Mouse (Mus musculus) heart, embryonic 14.5 days (tissue): ENCODE data around the gene Polg2. TPM values are rescaled to one million over a fixed set of nuclear protein-coding genes. Genes with fewer than 3 reads are reported as not detected.
A peak's percentile ranks its signal among the peaks of the same experiment; 100 is the strongest.
"Not testable (repeated sequence)": the region's sequence is repeated elsewhere in the genome, so short reads cannot be mapped to it uniquely, and the experiment has no call there.

Experiments used
- ATAC-seq: fragments of 200-750 bp; cut with Nextera tagmentation; 2 replicates; pipeline ENCODE4 v1.8.0; 2017; ENCODE audit warnings: low read depth, moderate TSS enrichment; ENCODE audit not compliant: insufficient number of reproducible peaks, insufficient read depth, low FRiP score
- H3K27ac ChIP-seq, 2 experiments: fragments of 200-500 bp in 1 of 2; fragments of 300-500 bp in 1 of 2; sonication (generic) in 1 of 2; replicated peaks in 1 of 2; 2 replicates each; pipeline ENCODE4 v1.5.1; 2012 to 2014; ENCODE audit warnings: low read depth in 2 of 2, low read length in 2 of 2, control low read depth in 1 of 2, mild to moderate bottlenecking in 1 of 2, mixed read lengths in 1 of 2; ENCODE audit not compliant: control insufficient read depth in 1 of 2, insufficient read depth in 1 of 2
- H3K27me3 ChIP-seq: fragments of 300-500 bp; sonication (generic); 2 replicates; pipeline ENCODE4 v1.6.1; 2014; ENCODE audit warnings: mild to moderate bottlenecking, low read length, control low read depth; ENCODE audit not compliant: control insufficient read depth, insufficient read depth
- H3K36me3 ChIP-seq: fragments of 300-500 bp; sonication (generic); 2 replicates; pipeline ENCODE4 v1.6.1; 2014; ENCODE audit warnings: mild to moderate bottlenecking, control low read depth, low read length, mixed read lengths; ENCODE audit not compliant: control insufficient read depth, insufficient read depth
- H3K4me1 ChIP-seq, 2 experiments: fragments of 200-500 bp in 1 of 2; fragments of 300-500 bp in 1 of 2; sonication (generic) in 1 of 2; 2 replicates each; pipeline ENCODE4 v1.6.1; 2012 to 2014; ENCODE audit warnings: low read length in 2 of 2, control low read depth in 1 of 2, mixed read lengths in 1 of 2; ENCODE audit not compliant: control insufficient read depth in 2 of 2, insufficient read depth in 2 of 2
- H3K4me2 ChIP-seq: fragments of 300-500 bp; sonication (generic); 2 replicates; pipeline ENCODE4 v1.6.1; 2014; ENCODE audit warnings: mild to moderate bottlenecking, low read length
- H3K4me3 ChIP-seq, 2 experiments: fragments of 200-500 bp in 1 of 2; fragments of 300-500 bp in 1 of 2; sonication (generic) in 1 of 2; 2 replicates each; pipeline ENCODE4 v1.5.1; 2012 to 2014; ENCODE audit warnings: low read length in 2 of 2, mild to moderate bottlenecking in 2 of 2, control low read depth in 1 of 2, low read depth in 1 of 2, moderate library complexity in 1 of 2; ENCODE audit not compliant: control insufficient read depth in 1 of 2, insufficient read depth in 1 of 2
- H3K9ac ChIP-seq: fragments of 300-500 bp; sonication (generic); 2 replicates; pipeline ENCODE4 v1.6.1; 2014; ENCODE audit warnings: mild to moderate bottlenecking, low read length
- H3K9me3 ChIP-seq: fragments of 300-500 bp; sonication (generic); 2 replicates; pipeline ENCODE4 v1.6.1; 2016; ENCODE audit warnings: low read length, control low read depth; ENCODE audit not compliant: control insufficient read depth
- WGBS: fragments of 180-500 bp; shearing (Covaris S2); extraction: QIAGEN DNeasy Blood & Tissue Kit; methylation state at CpG from one replicate; pipeline ENCODE4 v1.1.7; 2014; 5-methylcytosine and 5-hydroxymethylcytosine counted together
- polyA plus RNA-seq: library from polyadenylated mRNA; unstranded; fragments of >200 nt; fragmentation: Nextera tagmentation; extraction: Ambion mirVana; gene quantifications from 2 replicates; pipeline ENCODE4 v1.2.1, GENCODE M21; 2014

Gene Polg2
- polyA plus RNA-seq, 1 experiment from 2014 or later = 10.0 TPM

GRCm38 (mm10) chr11:106736614-106737013, 42.7 kb downstream of the Polg2 start:
- H3K4me3 ChIP-seq = no peak overlapping the region
- 88% methylated on average over 3 of the region's 3 CpGs for WGBS
- H3K36me3 ChIP-seq = no peaks in the 10 kb centered on the region
- no peak overlapping the region for H3K4me2 ChIP-seq
- no peak overlapping the region for H3K9ac ChIP-seq
- H3K27me3 ChIP-seq = no peaks in the 10 kb centered on the region
- peaks cover 3% of the 10 kb centered on the region in 2 experiments; a peak in 1 of 4 replicates for H3K4me1 ChIP-seq
- H3K27ac ChIP-seq = peak overlapping the region; percentile 28 to 62; a peak in 2 of 4 replicates
- H3K9me3 ChIP-seq = no peaks in the 10 kb centered on the region
- no peak for ATAC-seq

GRCm38 (mm10) chr11:106730714-106731113, 48.6 kb downstream of the Polg2 start:
- Histone ChIP-seq H3K27ac (peak overlapping the region; percentile 83 to 91), H3K4me3 (no peak overlapping the region), H3K4me2 (peak overlapping the region; percentile 28), H3K36me3 (no peaks in the 10 kb centered on the region), H3K9me3 (peaks cover 6% of the 10 kb centered on the region; the same call in 1 of the 2 replicates), H3K27me3 (no peaks in the 10 kb centered on the region), H3K9ac (peak overlapping the region; percentile 27; the same call in 1 of the 2 replicates), H3K4me1 (peaks cover 18 to 33% of the 10 kb centered on the region in 2 experiments)
- peak; percentile 77 for ATAC-seq
- WGBS = 3% methylated on average over 4 of the region's 4 CpGs

DNA sequence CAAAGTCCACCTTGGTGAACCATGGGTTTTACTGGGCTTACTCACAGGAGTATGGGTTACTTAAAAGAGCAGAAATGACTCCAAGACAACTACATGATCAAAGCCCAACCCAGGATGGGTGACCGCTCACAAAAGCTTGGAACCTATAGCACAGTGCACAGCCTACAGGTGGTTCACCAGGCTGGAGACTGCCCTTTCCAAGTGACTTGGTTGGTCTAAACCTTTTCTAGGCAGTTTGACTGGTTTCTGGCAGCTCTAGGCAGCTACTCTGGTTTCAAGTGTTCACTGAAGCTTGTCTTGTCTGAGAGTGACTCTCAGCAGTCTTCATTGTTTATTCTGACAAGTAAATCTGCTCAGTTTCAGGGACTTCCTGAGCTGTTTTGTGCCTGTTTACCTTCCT, 49.7 kb downstream of the Polg2 start:
- WGBS = 100% methylated on average over 1 of the region's 1 CpGs
- Histone ChIP-seq H3K4me1 (peaks cover 18 to 33% of the 10 kb centered on the region in 2 experiments), H3K9me3 (peaks cover 6% of the 10 kb centered on the region; the same call in 1 of the 2 replicates), H3K27ac (peak overlapping the region in 1 of 2 experiments; percentile 83; a peak in 3 of 4 replicates), H3K4me3 (no peak overlapping the region), H3K27me3 (no peaks in the 10 kb centered on the region), H3K36me3 (no peaks in the 10 kb centered on the region), H3K9ac (no peak overlapping the region), H3K4me2 (no peak overlapping the region)
- ATAC-seq = no peak

- H3K4me1 ChIP-seq = peaks cover 18 to 36% of the 10 kb centered on the region in 2 experiments
- H3K4me2 ChIP-seq = no peak overlapping the region
- WGBS = 55% methylated on average over 10 of the region's 10 CpGs
- H3K9me3 ChIP-seq = peaks cover 6% of the 10 kb centered on the region; the same call in 1 of the 2 replicates
- H3K27me3 ChIP-seq = no peaks in the 10 kb centered on the region
- H3K4me3 ChIP-seq = no peak overlapping the region
- no peak for ATAC-seq
- H3K9ac ChIP-seq = no peak overlapping the region
- no peaks in the 10 kb centered on the region for H3K36me3 ChIP-seq
- peak overlapping the region; percentile 34 to 55; a peak in 3 of 4 replicates for H3K27ac ChIP-seq
Observed at GRCm38 (mm10) chr11:106728402-106729366, 50.7 kb downstream of the Polg2 start.

DNA sequence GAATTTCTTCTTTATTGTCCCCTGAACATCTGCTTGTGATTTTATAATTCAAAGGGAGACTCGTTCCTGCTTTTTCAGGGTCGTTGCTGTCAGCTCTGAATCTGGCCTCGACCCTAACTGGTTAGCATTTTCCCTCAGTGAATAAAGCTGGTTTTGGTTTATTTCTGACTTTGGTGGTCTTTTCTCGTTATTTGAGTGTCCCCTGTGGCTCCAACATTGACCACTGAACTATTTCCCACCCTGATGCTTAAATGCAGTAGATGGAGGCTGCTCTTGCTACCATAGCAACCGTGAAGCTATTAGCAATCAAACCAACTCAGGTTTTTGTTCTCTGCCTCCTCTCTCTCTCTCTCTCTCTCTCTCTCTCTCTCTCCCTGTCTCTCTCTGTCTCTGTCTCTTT, 51.4 kb downstream of the Polg2 start:
- Histone ChIP-seq H3K9ac (no peak overlapping the region), H3K4me2 (no peak overlapping the region)
- 74% methylated on average over 5 of the region's 5 CpGs for WGBS

DNA sequence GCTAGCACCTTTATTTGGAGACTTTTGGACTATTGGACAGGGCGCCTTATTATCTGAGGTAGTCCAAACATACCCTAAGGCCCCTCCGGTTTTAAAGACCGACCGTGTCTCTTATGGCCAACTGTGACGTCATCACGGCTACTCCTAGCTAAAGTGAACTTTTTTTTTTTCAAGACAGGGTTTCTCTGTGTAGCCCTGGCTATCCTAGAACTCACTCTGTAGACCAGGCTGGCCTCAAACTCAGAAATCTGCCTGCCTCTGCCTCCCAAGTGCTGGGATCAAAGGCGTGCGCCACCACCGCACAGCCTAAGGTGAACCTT, 54.5 kb downstream of the Polg2 start:
- ATAC-seq, H3K27me3 ChIP-seq, H3K36me3 ChIP-seq, H3K27ac ChIP-seq, H3K4me3 ChIP-seq, H3K4me2 ChIP-seq, H3K9ac ChIP-seq, H3K9me3 ChIP-seq: not testable (repeated sequence)
- 88% methylated on average over 9 of the region's 9 CpGs for WGBS
- H3K4me1 ChIP-seq = peaks cover 12 to 32% of the 10 kb centered on the region in 2 experiments

More for the DNA sequence above, 51.4 kb downstream of the Polg2 start:
- no peaks in the 10 kb centered on the region for H3K27me3 ChIP-seq
- no peak for ATAC-seq
- H3K9me3 ChIP-seq = peaks cover 6% of the 10 kb centered on the region; the same call in 1 of the 2 replicates
- no peaks in the 10 kb centered on the region for H3K36me3 ChIP-seq
- H3K4me3 ChIP-seq = no peak overlapping the region
- peaks cover 18 to 43% of the 10 kb centered on the region in 2 experiments for H3K4me1 ChIP-seq
- H3K27ac ChIP-seq = peak overlapping the region; percentile 10 to 35; a peak in 3 of 4 replicates

DNA sequence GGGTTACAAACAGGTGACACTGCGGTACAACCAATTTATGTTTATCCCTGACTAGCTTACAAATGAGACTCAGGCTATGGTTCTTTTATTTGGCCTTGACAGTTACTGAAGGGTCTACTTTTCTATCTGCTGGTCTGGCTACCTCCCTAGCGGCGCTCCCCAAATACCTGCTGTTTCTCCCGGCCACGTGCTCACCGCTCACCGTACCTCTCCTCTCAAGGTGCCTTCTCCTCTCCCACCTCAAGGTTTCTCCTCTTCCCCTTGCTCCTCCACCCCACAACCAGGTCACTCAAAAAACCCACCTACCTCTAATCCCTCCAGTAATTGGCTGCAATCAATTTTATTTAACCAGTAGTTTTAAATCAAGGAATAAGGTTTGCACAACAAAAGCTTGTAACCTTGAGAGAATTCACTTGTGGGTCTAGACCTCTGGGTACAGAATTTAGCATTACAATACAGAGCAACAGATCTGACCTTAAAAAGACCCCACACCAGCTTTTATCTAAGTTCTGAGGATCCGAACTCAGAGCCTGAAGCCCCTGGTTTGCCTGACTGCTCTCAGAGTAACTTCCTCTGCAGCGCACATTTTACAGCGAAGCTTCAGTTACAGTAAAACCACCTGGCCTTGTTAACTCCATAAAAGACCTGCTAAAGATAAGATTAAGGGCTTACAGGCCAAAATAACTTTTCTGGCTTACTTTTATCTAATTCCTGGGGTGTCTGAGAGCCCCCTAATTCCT, 55.0 kb downstream of the Polg2 start:
- H3K4me1 ChIP-seq = peaks cover 12 to 30% of the 10 kb centered on the region in 2 experiments
- no peak overlapping the region for H3K27ac ChIP-seq
- H3K4me2 ChIP-seq = no peak overlapping the region
- no peaks in the 10 kb centered on the region for H3K9me3 ChIP-seq
- WGBS = 84% methylated on average over 10 of the region's 10 CpGs
- no peak overlapping the region for H3K9ac ChIP-seq
- no peak overlapping the region for H3K4me3 ChIP-seq
- H3K27me3 ChIP-seq = no peaks in the 10 kb centered on the region
- no peak for ATAC-seq
- no peaks in the 10 kb centered on the region for H3K36me3 ChIP-seq
